Mouse (Mus musculus) kidney, postnatal 0 days (tissue): Measurements from ENCODE around the gene Plekha4. TPM values are rescaled to one million over a fixed set of nuclear protein-coding genes. Genes with fewer than 3 reads are reported as not detected.

Source experiments
- ATAC-seq: fragments of 200-750 bp; cut with Nextera tagmentation; replicated peaks from 2 replicates; pipeline ENCODE4 v1.8.0; 2017; ENCODE audit warnings: low read depth, moderate number of reproducible peaks, moderate TSS enrichment, moderate library complexity; ENCODE audit not compliant: low FRiP score
- DNase-seq: peaks from one replicate; pipeline ENCODE4 v3.0.0-alpha.2; 2016; ENCODE audit warnings: low spot score
- H3K27ac ChIP-seq: fragments of 300-500 bp; sonication (generic); 2 replicates; pipeline ENCODE4 v1.5.1; 2014; ENCODE audit warnings: mild to moderate bottlenecking
- H3K27me3 ChIP-seq: fragments of 300-500 bp; sonication (generic); 2 replicates; pipeline ENCODE4 v1.6.1; 2014; ENCODE audit warnings: low read length, mixed read lengths; ENCODE audit not compliant: insufficient read depth
- H3K36me3 ChIP-seq: fragments of 300-500 bp; sonication (generic); 2 replicates; pipeline ENCODE4 v1.6.1; 2014; ENCODE audit warnings: low read length, mixed read lengths; ENCODE audit not compliant: insufficient read depth
- H3K4me1 ChIP-seq: fragments of 300-500 bp; sonication (generic); replicated peaks from 2 replicates; pipeline ENCODE4 v1.6.1; 2014; ENCODE audit warnings: antibody characterized with exemption, low read length, mixed read lengths; ENCODE audit not compliant: insufficient read depth
- H3K4me2 ChIP-seq: fragments of 300-500 bp; sonication (generic); 2 replicates; pipeline ENCODE4 v1.6.1; 2014; ENCODE audit warnings: mild to moderate bottlenecking, low read length, moderate library complexity, mixed read lengths
- H3K4me3 ChIP-seq: fragments of 300-500 bp; sonication (generic); replicated peaks from 2 replicates; pipeline ENCODE4 v1.5.1; 2014; ENCODE audit warnings: low read depth, low read length
- H3K9ac ChIP-seq: fragments of 300-500 bp; sonication (generic); 2 replicates; pipeline ENCODE4 v1.6.1; 2014; ENCODE audit warnings: low read depth, low read length
- H3K9me3 ChIP-seq: fragments of 300-500 bp; sonication (generic); replicated peaks from 2 replicates; pipeline ENCODE4 v1.6.1; 2016; ENCODE audit warnings: low read length, inconsistent platforms, mixed read lengths
- CTCF ChIP-seq: IDR thresholded peaks from 2 replicates; pipeline ENCODE4 v1.5.1; 2016; ENCODE audit warnings: antibody characterized with exemption, low read depth, mild to moderate bottlenecking, moderate library complexity
- WGBS: fragments of 180-500 bp; shearing (Covaris S2); extraction: QIAGEN DNeasy Blood & Tissue Kit; methylation state at CpG from one replicate; pipeline ENCODE4 v1.1.7; 2014; 5-methylcytosine and 5-hydroxymethylcytosine counted together
- polyA plus RNA-seq: library from polyadenylated mRNA; unstranded; fragments of >200 nt; fragmentation: Nextera tagmentation; extraction: Ambion mirVana; gene quantifications from 2 replicates; pipeline ENCODE4 v1.2.1, GENCODE M21; 2015

The Plekha4 gene
- polyA plus RNA-seq, 1 experiment from 2014 or later = 5.8 TPM

- DNase-seq (no peak), ATAC-seq (no peak)
- TF ChIP-seq CTCF = no peak
- peaks cover 16% of the 10 kb centered on the region for H3K36me3 ChIP-seq
- H3K9ac ChIP-seq = no peak overlapping the region
- no peaks in the 10 kb centered on the region for H3K27me3 ChIP-seq
- 89% methylated on average over 6 of the region's 6 CpGs for WGBS
- no peak overlapping the region for H3K4me2 ChIP-seq
- 0 out of 2 replicates have a peak, but pooled peaks cover 3% of the 10 kb centered on the region for H3K4me1 ChIP-seq
- H3K27ac ChIP-seq = no peak overlapping the region
- H3K4me3 ChIP-seq = no peak overlapping the region
- H3K9me3 ChIP-seq = no peaks in the 10 kb centered on the region
Measured at GRCm38 (mm10) chr7:45585923-45586322, 59.8 kb downstream of the Plekha4 start.

- Histone ChIP-seq H3K9me3 (no peaks in the 10 kb centered on the region), H3K27ac (no peak overlapping the region), H3K4me1 (0 out of 2 replicates have a peak, but pooled peaks cover 3% of the 10 kb centered on the region), H3K27me3 (no peaks in the 10 kb centered on the region), H3K4me3 (no peak overlapping the region), H3K4me2 (no peak overlapping the region), H3K36me3 (peaks cover 16% of the 10 kb centered on the region), H3K9ac (no peak overlapping the region)
- TF ChIP-seq CTCF = no peak
- WGBS = 86% methylated on average over 23 of the region's 23 CpGs
- no peak for ATAC-seq
- DNase-seq = no peak
Measured at GRCm38 (mm10) chr7:45587631-45588592, 61.8 kb downstream of the Plekha4 start.

GRCm38 (mm10) chr7:45589173-45589572 lies 63.0 kb downstream of the Plekha4 start:
- WGBS = 2% methylated on average over 19 of the region's 19 CpGs
- H3K27me3 ChIP-seq = no peaks in the 10 kb centered on the region
- ATAC-seq = peak; percentile 95
- 0 out of 2 replicates have a peak, but pooled peaks cover 3% of the 10 kb centered on the region for H3K4me1 ChIP-seq
- peak overlapping the region; percentile 54 for H3K4me2 ChIP-seq
- peak; percentile 96 for TF ChIP-seq CTCF
- H3K27ac ChIP-seq = no peak overlapping the region
- no peak overlapping the region for H3K9ac ChIP-seq
- H3K4me3 ChIP-seq = peak overlapping the region; percentile 12; the same call in 1 of the 2 replicates
- H3K36me3 ChIP-seq = peaks cover 16% of the 10 kb centered on the region
- peak; percentile 98 for DNase-seq
- no peaks in the 10 kb centered on the region for H3K9me3 ChIP-seq

- 96% methylated on average over 5 of the region's 5 CpGs for WGBS
- no peaks in the 10 kb centered on the region for H3K27me3 ChIP-seq
- H3K4me1 ChIP-seq = 0 out of 2 replicates have a peak, but pooled peaks cover 3% of the 10 kb centered on the region
- no peak for TF ChIP-seq CTCF
- no peak overlapping the region for H3K9ac ChIP-seq
- no peak for DNase-seq
- no peak overlapping the region for H3K4me3 ChIP-seq
- H3K36me3 ChIP-seq = peaks cover 12% of the 10 kb centered on the region
- no peaks in the 10 kb centered on the region for H3K9me3 ChIP-seq
- ATAC-seq = no peak
- no peak overlapping the region for H3K4me2 ChIP-seq
- no peak overlapping the region for H3K27ac ChIP-seq
Measured at GRCm38 (mm10) chr7:45589898-45590297, 63.8 kb downstream of the Plekha4 start.

GRCm38 (mm10) chr7:45590874-45591273 lies 64.7 kb downstream of the Plekha4 start:
- H3K4me1 ChIP-seq = 0 out of 2 replicates have a peak, but pooled peaks cover 3% of the 10 kb centered on the region
- peak; percentile 51 for DNase-seq
- peaks cover 3% of the 10 kb centered on the region; the same call in 1 of the 2 replicates for H3K36me3 ChIP-seq
- ATAC-seq = no peak
- TF ChIP-seq CTCF = peak; percentile 59
- no peak overlapping the region for H3K4me3 ChIP-seq
- no peak overlapping the region for H3K9ac ChIP-seq
- WGBS = 54% methylated on average over 3 of the region's 3 CpGs
- no peaks in the 10 kb centered on the region for H3K27me3 ChIP-seq
- no peak overlapping the region for H3K27ac ChIP-seq
- no peaks in the 10 kb centered on the region for H3K9me3 ChIP-seq
- no peak overlapping the region for H3K4me2 ChIP-seq

GRCm38 (mm10) chr7:45591880-45592279 lies 65.8 kb downstream of the Plekha4 start:
- Histone ChIP-seq H3K36me3 (no peaks in the 10 kb centered on the region), H3K4me3 (no peak overlapping the region), H3K27ac (no peak overlapping the region), H3K4me1 (0 out of 2 replicates have a peak, but pooled peaks cover 3% of the 10 kb centered on the region), H3K9me3 (no peaks in the 10 kb centered on the region), H3K9ac (no peak overlapping the region), H3K4me2 (no peak overlapping the region), H3K27me3 (no peaks in the 10 kb centered on the region)
- ATAC-seq (no peak), DNase-seq (no peak)
- TF ChIP-seq CTCF = no peak
- WGBS = 79% methylated on average over 7 of the region's 7 CpGs
